Mouse (Mus musculus): ENCODE results near the gene Dock10. TPM values are rescaled to one million over a fixed set of nuclear protein-coding genes. Genes with fewer than 3 reads are reported as not detected.
A peak's percentile ranks its signal among the peaks of the same experiment; 100 is the strongest.

Dock10 gene
- polyA plus RNA-seq, 1 experiment from 2014 or later = 2.1 TPM

DNA sequence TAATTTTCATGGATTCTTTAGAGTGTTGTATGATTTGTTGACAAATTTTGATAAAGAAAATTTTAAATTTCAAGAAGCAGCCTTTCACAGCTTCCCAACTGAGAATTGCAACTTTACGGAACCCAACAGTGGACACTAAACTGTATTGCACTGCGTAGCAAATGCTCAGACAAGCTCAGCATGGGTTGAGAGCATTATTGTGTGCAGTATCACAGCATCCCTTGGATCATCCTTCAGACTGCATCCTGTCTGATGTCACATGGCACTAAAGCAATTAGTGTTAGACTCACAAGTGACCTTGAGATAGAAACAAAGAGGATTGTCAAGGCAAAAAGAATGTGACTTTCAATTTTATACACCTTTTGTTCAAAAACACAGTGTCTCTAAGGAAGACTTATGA is 37.1 kb downstream of the Dock10 start:
- Histone ChIP-seq H3K27me3 (no peaks in the 10 kb centered on the region), H3K4me1 (no peaks in the 10 kb centered on the region), H3K9me3 (no peaks in the 10 kb centered on the region), H3K9ac (replicated peaks) (no peak overlapping the region), H3K4me2 (replicated peaks) (no peak overlapping the region), H3K4me3 (no peak overlapping the region), H3K27ac (replicated peaks) (no peak overlapping the region), H3K36me3 (no peaks in the 10 kb centered on the region)
- no peak for ATAC-seq (replicated peaks)
- 93% methylated on average over 2 of the region's 2 CpGs for WGBS

DNA sequence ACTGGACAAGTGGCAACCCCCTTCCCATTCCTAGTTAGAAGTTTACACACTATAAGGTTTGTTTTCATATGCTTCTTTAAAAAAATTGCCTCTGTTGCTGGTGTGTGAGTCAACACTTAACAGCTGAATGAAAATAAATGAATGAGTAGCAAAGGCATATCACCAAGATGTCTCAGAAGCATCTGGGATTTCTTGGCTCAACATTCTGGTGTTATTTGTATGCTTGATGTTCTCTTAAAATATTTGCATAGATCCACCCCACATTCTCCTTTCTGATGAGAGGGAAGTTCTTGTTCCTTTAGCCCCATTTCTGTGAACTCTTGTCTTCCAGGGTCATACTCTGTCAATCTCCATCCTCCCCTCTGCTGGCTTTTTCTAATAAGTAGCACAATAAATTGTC is 38.2 kb downstream of the Dock10 start:
- H3K36me3 ChIP-seq = no peaks in the 10 kb centered on the region
- no peak overlapping the region for H3K9ac ChIP-seq (replicated peaks)
- H3K4me2 ChIP-seq (replicated peaks) = no peak overlapping the region
- no peak overlapping the region for H3K27ac ChIP-seq (replicated peaks)
- H3K4me3 ChIP-seq = no peak overlapping the region
- H3K4me1 ChIP-seq = no peaks in the 10 kb centered on the region
- no peaks in the 10 kb centered on the region for H3K9me3 ChIP-seq
- H3K27me3 ChIP-seq = no peaks in the 10 kb centered on the region
- ATAC-seq (replicated peaks) = no peak; the same call in 1 of the 2 replicates

DNA sequence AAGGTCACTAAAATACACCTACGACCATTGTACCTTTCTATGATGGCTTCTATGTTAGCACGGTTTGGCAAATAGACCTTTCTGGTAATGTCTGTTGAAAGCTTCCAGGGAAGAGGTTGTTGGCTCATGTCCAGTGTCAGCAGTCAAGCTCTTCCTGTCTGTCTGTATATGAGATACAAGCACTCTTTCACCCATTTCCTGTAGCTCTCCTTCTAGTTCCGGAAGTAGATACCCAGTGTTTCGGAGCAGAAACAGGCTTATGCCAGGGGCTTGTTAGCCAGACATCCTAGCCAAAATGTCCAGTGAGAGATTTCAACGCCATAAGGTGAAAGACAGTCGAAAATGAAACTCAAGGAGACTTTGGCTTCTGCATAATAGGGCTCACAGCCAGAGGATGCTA is 38.9 kb downstream of the Dock10 start:
- Histone ChIP-seq H3K9ac (replicated peaks) (no peak overlapping the region), H3K9me3 (no peaks in the 10 kb centered on the region), H3K4me3 (no peak overlapping the region), H3K27me3 (no peaks in the 10 kb centered on the region), H3K36me3 (no peaks in the 10 kb centered on the region), H3K27ac (replicated peaks) (no peak overlapping the region), H3K4me1 (no peaks in the 10 kb centered on the region), H3K4me2 (replicated peaks) (no peak overlapping the region)
- no peak for ATAC-seq (replicated peaks)
- WGBS = 91% methylated on average over 6 of the region's 6 CpGs

DNA sequence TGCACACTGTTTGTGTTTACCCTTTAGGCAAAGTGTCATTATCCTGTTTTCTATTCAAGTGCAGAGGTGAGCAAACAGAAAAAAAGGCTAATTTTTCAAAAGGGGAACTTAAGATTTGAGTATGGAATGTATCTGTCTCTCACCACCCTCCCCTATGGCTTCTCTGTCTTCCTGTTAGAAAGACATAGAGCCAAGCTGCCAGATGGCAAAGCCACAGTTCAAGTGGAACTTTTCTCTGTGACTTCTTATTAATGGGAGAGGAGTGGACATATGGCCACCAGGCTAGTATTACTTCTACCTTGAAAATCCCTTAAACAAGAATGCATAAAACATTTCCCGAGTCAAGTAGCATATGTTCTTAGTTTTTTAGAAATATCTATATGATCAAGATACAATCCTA is 39.7 kb downstream of the Dock10 start:
- Histone ChIP-seq H3K4me2 (replicated peaks) (no peak overlapping the region), H3K27me3 (no peaks in the 10 kb centered on the region), H3K9me3 (no peaks in the 10 kb centered on the region), H3K27ac (replicated peaks) (no peak overlapping the region), H3K4me3 (no peak overlapping the region), H3K4me1 (no peaks in the 10 kb centered on the region), H3K9ac (replicated peaks) (no peak overlapping the region), H3K36me3 (no peaks in the 10 kb centered on the region)
- 87% methylated on average over 1 of the region's 1 CpGs for WGBS
- ATAC-seq (replicated peaks) = no peak

DNA sequence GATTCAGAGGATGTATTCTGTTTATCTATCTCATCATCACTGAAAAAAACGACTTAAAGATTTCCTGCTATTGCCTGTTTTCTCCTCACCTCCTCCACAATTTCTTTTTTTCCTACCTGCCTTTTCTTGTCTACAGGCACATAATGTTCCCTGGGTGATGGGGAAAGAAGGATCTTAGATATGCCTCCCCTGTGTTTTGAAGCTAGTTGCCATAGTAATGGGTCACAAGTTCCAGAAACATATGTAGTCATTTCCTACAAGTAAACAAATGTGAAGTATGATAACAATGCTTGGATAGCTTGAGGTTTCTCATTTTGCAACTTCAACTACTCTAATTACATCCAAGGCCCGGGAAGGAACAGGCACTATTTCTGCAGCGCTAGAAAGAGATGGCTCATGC is 42.4 kb downstream of the Dock10 start:
- no peak overlapping the region for H3K27ac ChIP-seq (replicated peaks)
- H3K4me2 ChIP-seq (replicated peaks) = no peak overlapping the region
- no peaks in the 10 kb centered on the region; the same call in 1 of the 2 replicates for H3K27me3 ChIP-seq
- H3K4me3 ChIP-seq = no peak overlapping the region
- H3K4me1 ChIP-seq = peaks cover 3% of the 10 kb centered on the region; the same call in 1 of the 2 replicates
- 81% methylated on average over 3 of the region's 3 CpGs for WGBS
- no peaks in the 10 kb centered on the region for H3K36me3 ChIP-seq
- H3K9me3 ChIP-seq = no peaks in the 10 kb centered on the region
- no peak overlapping the region for H3K9ac ChIP-seq (replicated peaks)
- no peak for ATAC-seq (replicated peaks)

DNA sequence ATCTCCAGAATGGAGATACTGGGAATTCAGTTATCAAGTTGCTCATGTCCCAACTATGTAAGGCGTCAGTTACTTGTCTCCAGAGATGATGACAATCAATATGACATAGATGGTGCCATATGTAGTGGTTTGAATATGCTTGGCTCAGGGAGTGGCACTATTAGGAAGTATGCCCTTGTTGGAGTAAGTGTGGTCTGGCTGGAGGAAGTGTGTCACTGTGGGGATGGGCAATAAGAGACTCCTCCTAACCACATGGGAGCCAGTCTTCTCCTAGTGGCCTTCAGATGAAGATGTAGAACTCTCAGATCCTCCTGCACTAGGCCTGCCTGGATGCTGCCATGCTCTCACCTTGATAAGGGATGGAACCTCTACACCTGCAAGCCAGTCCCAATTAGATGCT is 44.4 kb downstream of the Dock10 start:
- H3K4me2 ChIP-seq (replicated peaks) = no peak overlapping the region
- WGBS = 89% methylated on average over 1 of the region's 1 CpGs
- peaks cover 10% of the 10 kb centered on the region for H3K4me1 ChIP-seq
- H3K27me3 ChIP-seq = no peaks in the 10 kb centered on the region; the same call in 1 of the 2 replicates
- no peak overlapping the region for H3K27ac ChIP-seq (replicated peaks)
- H3K9ac ChIP-seq (replicated peaks) = no peak overlapping the region
- no peaks in the 10 kb centered on the region for H3K36me3 ChIP-seq
- ATAC-seq (replicated peaks) = no peak
- no peak overlapping the region for H3K4me3 ChIP-seq
- H3K9me3 ChIP-seq = no peaks in the 10 kb centered on the region

DNA sequence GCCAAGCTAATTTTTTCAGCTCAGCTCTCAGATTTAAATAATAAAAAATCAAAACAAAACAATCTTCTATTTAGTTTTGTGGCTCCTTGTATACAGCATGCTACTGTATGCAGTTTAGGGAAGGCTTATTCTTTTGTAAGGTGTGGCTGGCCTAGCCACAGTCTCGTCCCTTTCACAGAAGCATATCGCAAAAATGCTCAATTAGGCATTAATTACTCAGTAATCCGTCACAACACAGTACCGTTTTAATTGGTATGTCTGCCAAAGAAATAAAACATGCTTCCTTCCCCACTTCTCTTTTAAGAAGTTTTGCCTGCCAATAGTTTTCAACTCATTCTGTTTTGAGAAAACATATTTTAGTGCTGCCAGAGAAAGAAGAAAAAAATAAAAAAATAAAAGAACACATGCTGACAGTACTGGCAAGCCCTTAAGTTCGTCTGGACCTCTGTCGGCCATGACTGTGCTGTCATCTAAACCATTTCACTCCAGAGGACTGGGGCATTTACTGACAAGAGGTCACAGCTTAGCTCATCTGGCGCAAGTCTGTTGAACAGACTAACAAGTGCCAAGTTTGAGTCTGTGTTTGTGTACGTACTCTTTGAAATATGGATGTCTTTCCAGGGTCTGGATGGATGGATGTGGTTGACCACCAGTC is 47.6 kb downstream of the Dock10 start:
- 27% methylated on average over 8 of the region's 8 CpGs for WGBS
- H3K4me1 ChIP-seq = peaks cover 10% of the 10 kb centered on the region
- no peaks in the 10 kb centered on the region; the same call in 1 of the 2 replicates for H3K27me3 ChIP-seq
- no peaks in the 10 kb centered on the region for H3K36me3 ChIP-seq
- H3K9ac ChIP-seq (replicated peaks) = no peak overlapping the region
- H3K4me3 ChIP-seq = no peak overlapping the region
- peak; percentile 87 for ATAC-seq (replicated peaks)
- no peaks in the 10 kb centered on the region for H3K9me3 ChIP-seq
- H3K4me2 ChIP-seq (replicated peaks) = no peak overlapping the region
- no peak overlapping the region for H3K27ac ChIP-seq (replicated peaks)

DNA sequence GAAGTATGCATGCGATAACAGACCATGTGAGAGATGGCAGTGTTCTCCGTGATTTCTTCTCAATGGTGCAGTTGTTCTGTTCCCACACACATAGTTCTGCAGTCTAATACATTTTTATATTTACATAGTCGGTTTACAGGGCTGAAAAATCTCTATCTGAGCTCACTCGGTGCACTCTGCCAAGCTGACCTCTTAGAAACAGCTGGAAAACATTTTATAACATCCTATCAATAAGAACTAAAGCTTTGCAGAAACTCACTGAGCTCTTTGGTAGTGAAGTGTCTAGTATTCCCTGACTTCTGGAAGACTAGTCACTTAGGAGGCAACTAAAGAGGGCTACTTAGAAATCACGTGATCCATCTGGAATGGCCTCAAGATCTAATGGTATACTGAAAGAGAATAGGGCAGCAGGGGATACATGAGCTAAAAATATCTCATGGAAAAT is 48.2 kb downstream of the Dock10 start:
- Histone ChIP-seq H3K4me3 (no peak overlapping the region), H3K4me2 (replicated peaks) (no peak overlapping the region), H3K36me3 (no peaks in the 10 kb centered on the region), H3K27me3 (no peaks in the 10 kb centered on the region; the same call in 1 of the 2 replicates), H3K9ac (replicated peaks) (no peak overlapping the region), H3K4me1 (peaks cover 10% of the 10 kb centered on the region), H3K27ac (replicated peaks) (no peak overlapping the region), H3K9me3 (no peaks in the 10 kb centered on the region)
- whole genome bisulfite sequencing = 56% methylated on average over 5 of the region's 5 CpGs
- ATAC-seq (replicated peaks) = peak; percentile 41; the same call in 1 of the 2 replicates

DNA sequence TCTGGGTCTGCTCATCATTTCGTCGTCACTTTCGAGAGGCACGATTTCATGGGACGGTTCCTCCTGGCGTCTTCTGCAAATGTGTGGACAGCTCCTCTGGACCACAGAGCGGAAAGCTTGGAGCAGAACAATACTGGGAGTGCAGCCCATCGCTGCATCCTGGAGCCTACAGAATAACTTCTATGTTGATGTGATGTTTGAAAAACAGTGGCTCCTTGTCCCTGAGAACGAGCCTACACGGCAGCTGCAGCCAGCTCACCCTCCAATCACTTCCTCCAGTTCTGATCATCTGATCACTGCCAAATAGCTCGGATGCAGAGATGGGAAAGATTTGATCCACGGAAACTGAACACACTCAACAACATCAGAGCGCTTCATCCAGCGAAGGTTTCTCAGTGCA is 49.0 kb downstream of the Dock10 start:
- Histone ChIP-seq H3K4me3 (no peak overlapping the region), H3K9ac (replicated peaks) (no peak overlapping the region), H3K4me1 (peaks cover 10% of the 10 kb centered on the region), H3K9me3 (no peaks in the 10 kb centered on the region), H3K36me3 (no peaks in the 10 kb centered on the region), H3K27me3 (no peaks in the 10 kb centered on the region; the same call in 1 of the 2 replicates), H3K27ac (replicated peaks) (no peak overlapping the region), H3K4me2 (replicated peaks) (no peak overlapping the region)
- 73% methylated on average over 14 of the region's 14 CpGs for WGBS
- no peak for ATAC-seq (replicated peaks)

DNA sequence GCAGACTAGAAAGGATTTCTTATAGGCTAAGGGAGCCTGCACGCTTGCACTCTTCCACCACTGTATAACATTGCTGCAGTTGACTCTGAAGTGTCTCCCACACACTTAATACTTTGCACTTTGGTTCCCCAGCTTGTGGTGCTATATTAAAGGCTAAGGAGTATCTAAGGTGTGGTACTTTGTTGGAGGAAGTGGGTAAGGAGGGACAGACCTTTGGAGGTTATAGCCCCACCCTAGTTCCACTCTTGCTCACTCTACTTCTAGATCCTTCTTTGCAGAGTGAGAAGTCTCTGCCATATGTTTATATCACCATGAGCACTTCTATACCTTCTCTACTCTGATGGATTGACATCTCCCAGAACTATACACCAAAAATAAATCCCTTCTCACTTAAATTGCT is 55.0 kb downstream of the Dock10 start:
- Histone ChIP-seq H3K27ac (replicated peaks) (no peak overlapping the region), H3K4me2 (replicated peaks) (no peak overlapping the region), H3K9me3 (no peaks in the 10 kb centered on the region), H3K9ac (replicated peaks) (no peak overlapping the region), H3K4me1 (no peaks in the 10 kb centered on the region), H3K36me3 (no peaks in the 10 kb centered on the region), H3K27me3 (no peaks in the 10 kb centered on the region), H3K4me3 (no peak overlapping the region)
- WGBS = 97% methylated on average over 1 of the region's 1 CpGs
- ATAC-seq (replicated peaks) = no peak

DNA sequence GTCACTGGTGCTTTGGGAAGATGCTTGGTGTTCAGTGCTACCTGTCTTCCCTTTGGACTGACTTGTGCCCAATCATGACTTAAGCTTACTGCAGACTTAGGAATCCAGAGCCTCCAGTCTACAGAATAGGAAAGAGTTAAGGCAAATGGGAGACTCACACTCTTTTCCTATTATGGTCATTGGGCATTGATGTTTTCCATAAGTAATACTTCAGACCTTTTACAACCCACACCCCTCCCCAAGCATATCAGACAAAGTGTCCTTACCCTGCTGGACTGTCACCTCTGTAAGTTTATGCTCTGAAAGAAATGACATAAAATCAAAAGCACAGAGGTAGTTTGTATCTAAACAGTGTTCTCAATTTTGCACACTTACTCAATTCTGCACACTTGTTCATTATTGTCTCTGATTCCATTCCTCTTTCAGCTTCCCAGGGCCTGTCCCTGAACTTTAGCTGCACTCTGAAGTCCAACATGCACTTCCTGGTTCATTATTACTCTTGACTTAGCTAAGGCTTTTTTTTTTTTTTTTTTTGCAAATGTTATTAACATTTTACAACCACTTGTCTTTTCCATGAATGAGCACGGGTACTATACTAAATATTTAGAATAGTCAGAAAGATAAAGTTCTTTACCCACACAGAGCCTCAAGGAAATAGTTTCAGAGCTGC is 82.2 kb downstream of the Dock10 start:
- H3K9ac ChIP-seq (replicated peaks) = no peak overlapping the region
- no peak overlapping the region for H3K4me3 ChIP-seq
- no peak overlapping the region for H3K4me2 ChIP-seq (replicated peaks)
- WGBS = 60% methylated on average over 1 of the region's 1 CpGs
- no peak for ATAC-seq (replicated peaks)
- H3K9me3 ChIP-seq = no peaks in the 10 kb centered on the region
- no peaks in the 10 kb centered on the region for H3K27me3 ChIP-seq
- H3K36me3 ChIP-seq = no peaks in the 10 kb centered on the region
- no peaks in the 10 kb centered on the region for H3K4me1 ChIP-seq
- no peak overlapping the region for H3K27ac ChIP-seq (replicated peaks)

DNA sequence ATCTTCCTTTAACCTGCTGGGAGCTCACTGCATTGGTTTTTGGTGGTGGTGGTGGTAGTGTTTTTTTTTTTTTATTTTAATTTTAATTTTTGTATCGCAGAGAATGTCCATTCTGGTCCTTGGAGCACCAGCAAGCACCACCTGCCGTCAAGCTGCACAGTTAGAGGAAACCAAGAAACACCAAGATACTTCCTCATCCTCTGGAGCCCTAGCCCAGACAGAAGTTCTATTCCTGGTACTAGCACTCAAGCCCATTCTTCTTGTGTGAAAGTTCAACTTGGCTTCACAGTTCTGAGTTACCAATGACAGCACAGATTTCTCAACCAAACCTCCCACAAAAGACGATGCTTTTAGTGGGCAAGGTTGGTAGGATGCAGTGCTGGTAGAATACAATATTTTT is 86.6 kb downstream of the Dock10 start:
- ATAC-seq (replicated peaks) = no peak
- 94% methylated on average over 3 of the region's 3 CpGs for WGBS
- H3K4me3 ChIP-seq = no peak overlapping the region

DNA sequence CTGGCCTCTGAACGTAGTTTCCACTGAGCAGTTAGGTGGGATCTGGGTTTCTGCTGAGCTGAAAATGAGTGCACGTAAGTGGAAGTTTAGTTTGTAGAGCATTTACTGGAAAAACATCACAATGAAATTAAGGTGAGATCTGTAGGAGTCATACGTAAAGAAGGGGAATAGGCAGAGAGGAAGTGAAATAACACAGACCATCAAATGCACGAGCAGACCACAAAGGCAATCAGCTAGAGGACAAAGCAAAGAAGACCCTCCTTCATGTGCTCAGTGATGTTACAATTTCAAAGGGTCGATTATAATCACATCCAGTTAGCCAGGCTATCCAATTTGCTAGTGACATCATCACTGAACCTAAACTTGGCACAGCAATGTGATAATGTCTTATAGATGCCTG is 87.3 kb downstream of the Dock10 start:
- Histone ChIP-seq H3K9me3 (no peaks in the 10 kb centered on the region), H3K27ac (replicated peaks) (no peak overlapping the region), H3K27me3 (no peaks in the 10 kb centered on the region), H3K9ac (replicated peaks) (no peak overlapping the region), H3K4me3 (no peak overlapping the region), H3K36me3 (no peaks in the 10 kb centered on the region), H3K4me2 (replicated peaks) (no peak overlapping the region), H3K4me1 (no peaks in the 10 kb centered on the region)
- no peak for ATAC-seq (replicated peaks)
- WGBS = 78% methylated on average over 5 of the region's 5 CpGs

More for the DNA sequence above, 86.6 kb downstream of the Dock10 start:
- Histone ChIP-seq H3K27ac (replicated peaks) (no peak overlapping the region), H3K9me3 (no peaks in the 10 kb centered on the region), H3K36me3 (no peaks in the 10 kb centered on the region), H3K4me2 (replicated peaks) (no peak overlapping the region), H3K4me1 (no peaks in the 10 kb centered on the region), H3K27me3 (no peaks in the 10 kb centered on the region), H3K9ac (replicated peaks) (no peak overlapping the region)

Measured in forebrain, embryonic 15.5 days (tissue).